ENCODE assay signal across 16 mouse cellular contexts in the genomic region with DNA sequence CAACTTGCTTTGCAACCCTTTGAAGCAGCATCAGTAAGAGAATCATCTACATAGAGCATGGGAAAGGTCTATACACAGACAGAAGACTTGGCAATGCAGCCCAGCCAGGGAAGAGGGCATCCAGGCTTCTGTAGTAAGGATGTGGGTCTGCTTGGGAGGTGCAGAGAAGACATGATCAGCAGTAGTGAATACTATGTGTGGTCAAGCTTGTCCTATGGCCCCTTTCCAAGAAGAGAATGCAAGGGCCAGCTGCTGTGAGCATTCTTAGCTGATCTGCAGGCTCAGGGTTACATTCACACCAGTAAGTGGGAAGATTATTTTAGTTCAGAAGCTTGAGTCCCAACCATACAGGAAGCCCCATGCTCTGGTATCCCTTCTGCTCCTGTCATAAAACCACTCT.
DNase-seq lines count a peak whose midpoint lies in the region; ATAC-seq and TF ChIP-seq lines count a peak whose summit lies in the region.
"Had no signal": no experiment of that assay in that cellular context is flagged by ENCODE, and none has a peak within 500 bp of the region (broad histone marks: within the 10 kb centered on the region; RNA-seq: fewer than 3 reads in every experiment).

No protein-coding gene starts in this region.

- peak overlapping the region; percentile 12; the same call in 1 of the 2 replicates for H3K27ac ChIP-seq in heart, embryonic 15.5 days
- peak overlapping the region; percentile 50 for H3K27ac ChIP-seq in left cerebral cortex, adult 2 months
- H3K27ac ChIP-seq in embryonic facial prominence, embryonic 13.5 days, result peak overlapping the region; percentile 76
- peak overlapping the region; percentile 54 for H3K27ac ChIP-seq in stomach, embryonic 16.5 days (ENCODE audit: low read length)
- no peak overlapping the region for H3K27ac ChIP-seq in forebrain, embryonic 15.5 days (replicated peaks)
- H3K27ac ChIP-seq: gastrocnemius, adult 2 months; heart, embryonic 13.5 days had no signal

- H3K9me3 ChIP-seq in heart, embryonic 15.5 days (replicated peaks), result no peaks in the 10 kb centered on the region
- H3K9me3 ChIP-seq in embryonic facial prominence, embryonic 13.5 days, result no peaks in the 10 kb centered on the region
- H3K9me3 ChIP-seq in stomach, embryonic 16.5 days (replicated peaks; ENCODE audit: control insufficient read depth, low read length), result no peaks in the 10 kb centered on the region
- H3K9me3 ChIP-seq in forebrain, embryonic 15.5 days, result no peaks in the 10 kb centered on the region
- H3K9me3 ChIP-seq: heart, embryonic 13.5 days had no signal

- H3K9ac ChIP-seq in heart, embryonic 15.5 days, result no peak overlapping the region
- no peak overlapping the region for H3K9ac ChIP-seq in embryonic facial prominence, embryonic 13.5 days
- H3K9ac ChIP-seq in stomach, embryonic 16.5 days (ENCODE audit: low read length), result no peak overlapping the region
- no peak overlapping the region for H3K9ac ChIP-seq in forebrain, embryonic 15.5 days (replicated peaks)
- H3K9ac ChIP-seq: heart, embryonic 13.5 days had no signal

- no peaks in the 10 kb centered on the region for H3K27me3 ChIP-seq in heart, embryonic 15.5 days
- H3K27me3 ChIP-seq in embryonic facial prominence, embryonic 13.5 days, result no peaks in the 10 kb centered on the region
- no peaks in the 10 kb centered on the region for H3K27me3 ChIP-seq in stomach, embryonic 16.5 days (ENCODE audit: control insufficient read depth, insufficient read depth, low read length)
- H3K27me3 ChIP-seq in forebrain, embryonic 15.5 days, result no peaks in the 10 kb centered on the region
- H3K27me3 ChIP-seq: heart, embryonic 13.5 days had no signal

- no peak for TF ChIP-seq CTCF in left cerebral cortex, adult 2 months (IDR thresholded peaks at IDR 0.05)

- H3K4me3 ChIP-seq in heart, embryonic 15.5 days, result no peak overlapping the region
- H3K4me3 ChIP-seq in left cerebral cortex, adult 2 months, result no peak overlapping the region
- no peak overlapping the region for H3K4me3 ChIP-seq in embryonic facial prominence, embryonic 13.5 days
- H3K4me3 ChIP-seq in stomach, embryonic 16.5 days (replicated peaks; ENCODE audit: low read length), result no peak overlapping the region
- no peak overlapping the region for H3K4me3 ChIP-seq in forebrain, embryonic 15.5 days
- H3K4me3 ChIP-seq: gastrocnemius, adult 2 months; heart, embryonic 13.5 days had no signal

- ATAC-seq in heart, embryonic 15.5 days (replicated peaks; ENCODE audit: insufficient number of reproducible peaks, insufficient read depth, low FRiP score, low read depth), result no peak
- no peak for ATAC-seq in embryonic facial prominence, embryonic 13.5 days (ENCODE audit: insufficient number of reproducible peaks, insufficient read depth, low FRiP score, low TSS enrichment, low read depth)
- peak; percentile 60; the same call in 1 of the 2 replicates for ATAC-seq in stomach, embryonic 16.5 days (ENCODE audit: insufficient read depth, low FRiP score)
- ATAC-seq in forebrain, embryonic 15.5 days (replicated peaks), result no peak
- ATAC-seq: forebrain, embryonic 14.5 days had no signal

- H3K4me2 ChIP-seq in heart, embryonic 15.5 days, result no peak overlapping the region
- no peak overlapping the region for H3K4me2 ChIP-seq in embryonic facial prominence, embryonic 13.5 days
- no peak overlapping the region for H3K4me2 ChIP-seq in stomach, embryonic 16.5 days (ENCODE audit: low read depth, low read length)
- no peak overlapping the region for H3K4me2 ChIP-seq in forebrain, embryonic 15.5 days (replicated peaks)
- H3K4me2 ChIP-seq: heart, embryonic 13.5 days had no signal

- peaks cover 7% of the 10 kb centered on the region; the same call in 1 of the 2 replicates for H3K4me1 ChIP-seq in heart, embryonic 15.5 days (replicated peaks)
- H3K4me1 ChIP-seq in embryonic facial prominence, embryonic 13.5 days, result peaks cover 18% of the 10 kb centered on the region
- H3K4me1 ChIP-seq in stomach, embryonic 16.5 days (ENCODE audit: control insufficient read depth, insufficient read depth, low read length), result peaks cover 10% of the 10 kb centered on the region
- no peaks in the 10 kb centered on the region for H3K4me1 ChIP-seq in forebrain, embryonic 15.5 days

- no peaks in the 10 kb centered on the region for H3K36me3 ChIP-seq in heart, embryonic 15.5 days
- H3K36me3 ChIP-seq in embryonic facial prominence, embryonic 13.5 days, result no peaks in the 10 kb centered on the region
- no peaks in the 10 kb centered on the region for H3K36me3 ChIP-seq in stomach, embryonic 16.5 days (ENCODE audit: control insufficient read depth, insufficient read depth, low read length)
- H3K36me3 ChIP-seq in forebrain, embryonic 15.5 days, result no peaks in the 10 kb centered on the region
- H3K36me3 ChIP-seq: heart, embryonic 13.5 days had no signal

- intact Hi-C loops in heart, postnatal 10 days (cut with DNase I), result no loop called here
- intact Hi-C loops in left cerebral cortex, adult 2 months (cut with DNase I), result no loop called here

- no peak for DNase-seq in heart, postnatal 10 days
- DNase-seq in left cerebral cortex, adult 2 months (ENCODE audit: extremely low spot score in 1 of 2, low spot score in 2 of 2), result no peak
- no peak for DNase-seq in left cerebral cortex, adult 11 months (ENCODE audit: low spot score)
- DNase-seq in thymus, postnatal 4 days, result no peak
- DNase-seq: adrenal gland, postnatal 36 days; gastrocnemius, adult 2 months; heart, adult 11 months; kidney, postnatal 36 days; left cerebral cortex, postnatal 4 days; lung, adult 18-20 months had no signal
